In the genomic region with DNA sequence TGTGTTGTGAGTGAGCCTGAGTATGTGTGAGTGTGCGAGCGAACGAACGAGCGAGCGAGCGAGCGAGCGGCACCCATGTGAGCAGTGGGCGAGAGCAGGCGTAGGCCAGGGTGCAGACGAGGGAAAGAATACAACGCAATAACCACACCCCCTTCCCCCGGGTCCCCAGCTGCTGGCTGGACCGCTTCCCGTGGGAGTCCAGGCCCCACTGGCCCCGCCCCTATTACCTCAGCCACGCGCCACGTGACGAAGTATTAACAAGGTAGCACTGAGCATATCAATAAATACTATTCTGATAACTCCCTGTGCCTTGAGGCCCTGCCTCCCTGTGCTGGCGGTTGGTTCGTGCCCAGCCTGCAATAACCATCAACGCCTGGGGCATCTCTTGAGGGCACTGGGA, we compare ENCODE assay signal across 19 mouse cellular contexts. TPM values are rescaled to one million over a fixed set of nuclear protein-coding genes. Genes with fewer than 3 reads are reported as not detected.
DNase-seq lines count a peak whose midpoint lies in the region; ATAC-seq and TF ChIP-seq lines count a peak whose summit lies in the region.
"Had no signal": no experiment of that assay in that cellular context is flagged by ENCODE, and none has a peak within 500 bp of the region (broad histone marks: within the 10 kb centered on the region; RNA-seq: fewer than 3 reads in every experiment).

No protein-coding gene starts in this region.

- H3K9ac ChIP-seq in limb, embryonic 13.5 days, result 0 out of 2 replicates have a peak overlapping the region, but pooled peaks have one; percentile 20
- no peak overlapping the region for H3K9ac ChIP-seq in stomach, postnatal 0 days (ENCODE audit: low read length)
- no peak overlapping the region for H3K9ac ChIP-seq in heart, embryonic 11.5 days (ENCODE audit: low read depth, low read length)
- H3K9ac ChIP-seq: forebrain, embryonic 15.5 days; kidney, embryonic 15.5 days; liver, embryonic 12.5 days; lung, embryonic 14.5 days had no signal

- H3K27ac ChIP-seq in limb, embryonic 13.5 days, result no peak overlapping the region
- no peak overlapping the region for H3K27ac ChIP-seq in limb, embryonic 10.5 days
- H3K27ac ChIP-seq in stomach, postnatal 0 days (replicated peaks), result no peak overlapping the region
- no peak overlapping the region for H3K27ac ChIP-seq in heart, embryonic 11.5 days (ENCODE audit: low read depth, low read length)
- H3K27ac ChIP-seq: forebrain, embryonic 15.5 days; hindbrain, embryonic 10.5 days; kidney, embryonic 15.5 days; liver, embryonic 12.5 days had no signal

- peaks cover 15% of the 10 kb centered on the region for H3K4me1 ChIP-seq in limb, embryonic 13.5 days
- peaks cover 44% of the 10 kb centered on the region for H3K4me1 ChIP-seq in limb, embryonic 10.5 days
- H3K4me1 ChIP-seq in stomach, postnatal 0 days (replicated peaks; ENCODE audit: control insufficient read depth, insufficient read depth), result peaks cover 4% of the 10 kb centered on the region; the same call in 1 of the 2 replicates
- H3K4me1 ChIP-seq in heart, embryonic 11.5 days (ENCODE audit: control insufficient read depth, insufficient read depth, low read length), result peaks cover 24% of the 10 kb centered on the region

- no peak for ATAC-seq in limb, embryonic 13.5 days (ENCODE audit: low FRiP score, low read depth)
- ATAC-seq in stomach, postnatal 0 days (ENCODE audit: low FRiP score, low TSS enrichment), result peak; percentile 53
- ATAC-seq in heart, embryonic 11.5 days (replicated peaks; ENCODE audit: insufficient number of reproducible peaks, low FRiP score, low TSS enrichment), result no peak
- ATAC-seq: forebrain, embryonic 15.5 days; liver, embryonic 12.5 days had no signal

- no peak for TF ChIP-seq CTCF in stomach, postnatal 0 days (IDR thresholded peaks at IDR 0.05; ENCODE audit: low read depth)

- WGBS in limb, embryonic 13.5 days, result 73% methylated on average over 24 of the region's 24 CpGs
- WGBS in limb, embryonic 10.5 days, result 77% methylated on average over 24 of the region's 24 CpGs
- 52% methylated on average over 24 of the region's 24 CpGs for WGBS in stomach, postnatal 0 days
- WGBS in heart, embryonic 11.5 days (ENCODE audit: insufficient replicate concordance), result 75% methylated on average over 24 of the region's 24 CpGs

- TF ChIP-seq EP300 in stomach, postnatal 0 days (optimal IDR thresholded peaks at IDR 0.05), result no peak

- DNase-seq in cerebellum, adult 11-12 months, result peak; percentile 49
- DNase-seq in cerebellum, postnatal 4 days (ENCODE audit: low spot score in 2 of 2), result no peak
- DNase-seq in limb, embryonic 10.5 days (ENCODE audit: low spot score), result no peak
- peak; percentile 53 for DNase-seq in cerebellum, adult 9-11 months
- peak; percentile 84 for DNase-seq in stomach, postnatal 0 days (ENCODE audit: low spot score)
- no peak for DNase-seq in left cerebral cortex, adult 8-10 months (ENCODE audit: low spot score in 2 of 2)
- DNase-seq: adrenal gland, postnatal 36 days; left cerebral cortex, postnatal 4 days; lung, embryonic 14.5 days; lung, postnatal 4 days; thymus, postnatal 36 days had no signal

- no peaks in the 10 kb centered on the region for H3K9me3 ChIP-seq in limb, embryonic 13.5 days
- H3K9me3 ChIP-seq in limb, embryonic 10.5 days (replicated peaks), result no peaks in the 10 kb centered on the region
- no peaks in the 10 kb centered on the region for H3K9me3 ChIP-seq in stomach, postnatal 0 days (ENCODE audit: control insufficient read depth, low read length)
- no peaks in the 10 kb centered on the region for H3K9me3 ChIP-seq in heart, embryonic 11.5 days (replicated peaks; ENCODE audit: control insufficient read depth, low read length)
- H3K9me3 ChIP-seq: forebrain, embryonic 15.5 days; hindbrain, embryonic 10.5 days; kidney, embryonic 15.5 days; liver, embryonic 12.5 days had no signal

- no peak overlapping the region for H3K4me2 ChIP-seq in limb, embryonic 13.5 days (replicated peaks)
- H3K4me2 ChIP-seq in stomach, postnatal 0 days (replicated peaks; ENCODE audit: low read depth), result no peak overlapping the region
- no peak overlapping the region for H3K4me2 ChIP-seq in heart, embryonic 11.5 days
- H3K4me2 ChIP-seq: forebrain, embryonic 15.5 days; kidney, embryonic 15.5 days; liver, embryonic 12.5 days; lung, embryonic 14.5 days; midbrain, embryonic 11.5 days had no signal

- no peak overlapping the region for H3K4me3 ChIP-seq in limb, embryonic 13.5 days
- H3K4me3 ChIP-seq in limb, embryonic 10.5 days, result no peak overlapping the region
- no peak overlapping the region for H3K4me3 ChIP-seq in stomach, postnatal 0 days (ENCODE audit: low read depth, low read length)
- H3K4me3 ChIP-seq in heart, embryonic 11.5 days (ENCODE audit: low read depth, low read length), result no peak overlapping the region
- H3K4me3 ChIP-seq: erythroblast, embryonic 14.5 days; forebrain, embryonic 15.5 days; hindbrain, embryonic 10.5 days; kidney, embryonic 15.5 days; liver, embryonic 12.5 days had no signal

- H3K36me3 ChIP-seq in limb, embryonic 13.5 days, result no peaks in the 10 kb centered on the region
- H3K36me3 ChIP-seq in limb, embryonic 10.5 days, result no peaks in the 10 kb centered on the region
- H3K36me3 ChIP-seq in stomach, postnatal 0 days (ENCODE audit: control insufficient read depth, insufficient read depth, low read length), result no peaks in the 10 kb centered on the region
- no peaks in the 10 kb centered on the region for H3K36me3 ChIP-seq in heart, embryonic 11.5 days (ENCODE audit: control insufficient read depth, insufficient read depth, low read length)
- H3K36me3 ChIP-seq: hindbrain, embryonic 10.5 days; kidney, embryonic 15.5 days; liver, embryonic 12.5 days had no signal

- H3K27me3 ChIP-seq in limb, embryonic 13.5 days, result peaks cover 56% of the 10 kb centered on the region
- H3K27me3 ChIP-seq in limb, embryonic 10.5 days (ENCODE audit: low read depth, poor library complexity, severe bottlenecking), result peaks cover 53% of the 10 kb centered on the region
- peaks cover 2% of the 10 kb centered on the region; the same call in 1 of the 2 replicates for H3K27me3 ChIP-seq in stomach, postnatal 0 days (ENCODE audit: control insufficient read depth, insufficient read depth, low read length)
- H3K27me3 ChIP-seq in heart, embryonic 11.5 days (ENCODE audit: control insufficient read depth, insufficient read depth, low read length), result peaks cover 47% of the 10 kb centered on the region

RNA-seq across cellular contexts. Expression of a gene that starts 4.3 kb away (rescaled TPM):
- 49.4 and 51.3 TPM in 2 replicates for polyA plus RNA-seq in limb, embryonic 13.5 days (2015; fragmentation: Nextera tagmentation; extraction: Ambion mirVana)
- polyA plus RNA-seq in limb, embryonic 10.5 days (2016; fragmentation: Nextera tagmentation; extraction: Ambion mirVana), result 59.5 and 62.1 TPM in 2 replicates
- 55.9 and 57.8 TPM in 2 replicates for polyA plus RNA-seq in stomach, postnatal 0 days (2015; fragmentation: Nextera tagmentation; extraction: Ambion mirVana)
- 10 to 100 TPM; 17.3 to 21.8 (median 18.0) TPM for total RNA-seq in left cerebral cortex, adult 8-10 months (2022)
- polyA plus RNA-seq in heart, embryonic 11.5 days (2014; fragmentation: Nextera tagmentation; extraction: Ambion mirVana), result 51.7 and 52.6 TPM in 2 replicates

RNA-seq across cellular contexts. Expression of a gene that starts 11.1 kb away (rescaled TPM):
- polyA plus RNA-seq in limb, embryonic 13.5 days (2015; fragmentation: Nextera tagmentation; extraction: Ambion mirVana), result 0.68 and 0.90 TPM in 2 replicates
- 0.09 and 0.44 TPM in 2 replicates for polyA plus RNA-seq in limb, embryonic 10.5 days (2016; fragmentation: Nextera tagmentation; extraction: Ambion mirVana)
- polyA plus RNA-seq in stomach, postnatal 0 days (2015; fragmentation: Nextera tagmentation; extraction: Ambion mirVana), result 0.16 and 0.79 TPM in 2 replicates
- 100 to 1,000 TPM; 108 to 121 (median 111) TPM for total RNA-seq in left cerebral cortex, adult 8-10 months (2022)
- 1.4 and 1.5 TPM in 2 replicates for polyA plus RNA-seq in heart, embryonic 11.5 days (2014; fragmentation: Nextera tagmentation; extraction: Ambion mirVana)
- polyA plus RNA-seq: erythroblast, embryonic 14.5 days; liver, embryonic 12.5 days had no signal

RNA-seq across cellular contexts. Expression of a gene that starts 18.3 kb away (rescaled TPM):
- polyA plus RNA-seq in limb, embryonic 13.5 days (2015; fragmentation: Nextera tagmentation; extraction: Ambion mirVana), result 18.6 and 19.0 TPM in 2 replicates
- polyA plus RNA-seq in limb, embryonic 10.5 days (2016; fragmentation: Nextera tagmentation; extraction: Ambion mirVana), result 10.6 and 13.9 TPM in 2 replicates
- 14.3 and 16.3 TPM in 2 replicates for polyA plus RNA-seq in stomach, postnatal 0 days (2015; fragmentation: Nextera tagmentation; extraction: Ambion mirVana)
- 10 to 100 TPM; 22.7 to 27.6 (median 24.7) TPM for total RNA-seq in left cerebral cortex, adult 8-10 months (2022)
- polyA plus RNA-seq in heart, embryonic 11.5 days (2014; fragmentation: Nextera tagmentation; extraction: Ambion mirVana), result 9.5 and 9.9 TPM in 2 replicates

RNA-seq across cellular contexts. Expression of a gene that starts 52.3 kb away (rescaled TPM):
- polyA plus RNA-seq in limb, embryonic 13.5 days (2015; fragmentation: Nextera tagmentation; extraction: Ambion mirVana), result 17.5 and 18.1 TPM in 2 replicates
- 24.4 and 28.6 TPM in 2 replicates for polyA plus RNA-seq in limb, embryonic 10.5 days (2016; fragmentation: Nextera tagmentation; extraction: Ambion mirVana)
- 4.0 and 5.2 TPM in 2 replicates for polyA plus RNA-seq in stomach, postnatal 0 days (2015; fragmentation: Nextera tagmentation; extraction: Ambion mirVana)
- 10 to 100 TPM; 27.2 to 30.8 (median 28.6) TPM for total RNA-seq in left cerebral cortex, adult 8-10 months (2022)
- 13.1 and 14.1 TPM in 2 replicates for polyA plus RNA-seq in heart, embryonic 11.5 days (2014; fragmentation: Nextera tagmentation; extraction: Ambion mirVana)

RNA-seq across cellular contexts. Expression of a gene that starts 57.9 kb away (rescaled TPM):
- 17.4 and 18.7 TPM in 2 replicates for polyA plus RNA-seq in limb, embryonic 13.5 days (2015; fragmentation: Nextera tagmentation; extraction: Ambion mirVana)
- 13.0 and 13.8 TPM in 2 replicates for polyA plus RNA-seq in limb, embryonic 10.5 days (2016; fragmentation: Nextera tagmentation; extraction: Ambion mirVana)
- 10.7 and 12.4 TPM in 2 replicates for polyA plus RNA-seq in stomach, postnatal 0 days (2015; fragmentation: Nextera tagmentation; extraction: Ambion mirVana)
- total RNA-seq in left cerebral cortex, adult 8-10 months (2022), result 10 to 100 TPM; 12.5 to 17.1 (median 14.2) TPM
- polyA plus RNA-seq in heart, embryonic 11.5 days (2014; fragmentation: Nextera tagmentation; extraction: Ambion mirVana), result 10.5 and 11.4 TPM in 2 replicates

Comparison
In these comparisons a context has a peak if more than half of its experiments do, and no peak if none do; other contexts are left out.
1. DNase-seq: peak in cerebellum, adult 11-12 months (single experiment), cerebellum, adult 9-11 months (single experiment) and stomach, postnatal 0 days (single experiment); none in cerebellum, postnatal 4 days (0 of 2), limb, embryonic 10.5 days (single experiment) and left cerebral cortex, adult 8-10 months (0 of 2).